Mouse (Mus musculus) megakaryocyte, embryonic 14.5 days (primary cell): ENCODE measurements around the gene Hgf. TPM values are rescaled to one million over a fixed set of nuclear protein-coding genes. Genes with fewer than 3 reads are reported as not detected.

Source experiments
- H3K27me3 ChIP-seq: replicated peaks from 2 replicates; pipeline ENCODE3; 2012; ENCODE audit warnings: inconsistent platforms
- H3K36me3 ChIP-seq: replicated peaks from 2 replicates; pipeline ENCODE3; 2012; ENCODE audit warnings: low read length, inconsistent platforms, mixed read lengths
- H3K4me1 ChIP-seq: 2 replicates; pipeline ENCODE4 v1.6.1; 2012; ENCODE audit warnings: inconsistent platforms
- H3K4me3 ChIP-seq: replicated peaks from 2 replicates; pipeline ENCODE3; 2012; ENCODE audit warnings: moderate library complexity, mild to moderate bottlenecking, inconsistent platforms
- H3K9me3 ChIP-seq: 2 replicates; pipeline ENCODE4 v1.6.1; 2012; ENCODE audit warnings: inconsistent platforms
- FLI1 ChIP-seq: IDR thresholded peaks from 2 replicates; pipeline ENCODE4 v1.6.1; 2012; ENCODE audit warnings: low read length, inconsistent platforms, mixed read lengths
- GATA1 ChIP-seq: IDR thresholded peaks from 3 replicates; pipeline ENCODE4 v1.6.1; 2012; ENCODE audit warnings: mixed read lengths, low read length, inconsistent platforms, borderline replicate concordance
- polyA plus RNA-seq: library from polyadenylated mRNA; stranded (reverse); fragments of >175 nt; gene quantifications from 2 replicates; pipeline ENCODE4 v1.2.3, GENCODE M21; 2012; ENCODE audit warnings: low replicate concordance; ENCODE audit not compliant: insufficient read depth

Gene Hgf
- polyA plus RNA-seq = 0.16 TPM in 1 of 2 replicates, not detected in the other

DNA sequence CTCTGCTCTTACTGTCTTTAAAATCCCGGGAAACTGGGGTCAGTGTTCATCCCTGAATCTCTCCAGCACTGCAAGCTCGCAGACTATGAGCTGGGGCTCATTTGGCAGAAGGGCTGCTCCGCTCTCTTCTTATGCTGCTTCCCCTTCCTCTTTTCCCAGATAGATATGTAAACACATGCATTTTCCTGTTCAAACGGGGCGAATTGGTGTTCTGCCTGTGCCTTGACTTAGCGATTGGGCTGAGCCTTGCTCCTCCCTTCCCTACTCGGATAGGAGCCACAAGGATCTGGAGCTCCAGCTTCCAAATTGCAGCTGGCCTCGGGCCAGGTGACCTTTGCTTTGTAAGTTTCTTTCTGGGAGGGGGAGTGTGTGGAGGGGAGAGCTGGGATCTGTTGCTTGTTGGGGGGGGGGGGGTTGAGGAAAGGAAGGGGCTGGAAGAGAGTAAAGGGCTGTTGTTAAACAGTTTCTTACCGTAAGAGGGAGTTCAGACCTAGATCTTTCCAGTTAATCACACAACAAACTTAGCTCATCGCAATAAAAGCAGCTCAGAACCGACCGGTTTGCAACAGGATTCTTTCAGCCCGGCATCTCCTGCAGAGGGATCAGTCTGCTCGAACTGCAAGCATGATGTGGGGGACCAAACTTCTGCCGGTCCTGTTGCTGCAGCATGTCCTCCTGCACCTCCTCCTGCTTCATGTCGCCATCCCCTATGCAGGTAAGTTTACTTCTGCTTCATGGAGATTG is at the start of gene Hgf:
Gene Hgf, plus strand, starts transcription at position 192 of the 744 bp plus-strand sequence.
- TF ChIP-seq GATA1 (no peak), FLI1 (no peak)
- H3K36me3 ChIP-seq = no peaks in the 10 kb centered on the region
- H3K27me3 ChIP-seq = no peaks in the 10 kb centered on the region
- H3K4me3 ChIP-seq = peak within 1 kb of the TSS; percentile 94
- H3K9me3 ChIP-seq = no peaks in the 10 kb centered on the region
- H3K4me1 ChIP-seq = peaks cover 35% of the 10 kb centered on the region

DNA sequence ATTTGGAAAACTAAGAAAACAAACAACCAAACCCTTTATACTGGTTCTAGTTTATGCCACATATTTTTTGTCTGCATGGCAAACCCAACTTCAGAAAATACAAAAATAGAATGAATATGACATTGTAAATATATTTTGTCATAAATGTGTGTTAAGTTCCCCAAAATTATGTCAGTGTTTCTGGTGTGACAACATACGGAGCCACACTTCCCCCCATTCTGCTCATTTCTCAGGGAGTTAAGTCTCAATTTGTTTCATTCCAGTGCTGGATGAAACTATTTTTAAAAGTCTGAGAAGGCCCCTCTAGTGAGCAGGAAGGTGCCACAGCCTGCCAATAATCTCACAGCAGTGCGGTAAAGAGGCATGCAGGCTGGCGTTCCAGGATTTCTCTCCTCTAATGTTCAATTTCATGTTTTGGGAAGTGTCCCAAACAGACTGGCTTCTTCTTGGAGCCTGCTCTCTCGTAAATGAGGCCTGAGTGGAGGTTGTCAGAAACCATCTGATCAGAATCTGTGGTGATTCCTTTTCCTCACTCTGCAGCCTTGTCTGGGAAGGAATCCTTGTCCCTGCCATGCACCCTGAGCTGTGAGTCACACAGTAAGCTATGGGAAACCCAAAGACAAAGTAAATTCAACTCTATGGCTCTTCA is 46.5 kb upstream of the Hgf start:
- TF ChIP-seq FLI1 (no peak), GATA1 (no peak)
- no peak overlapping the region for H3K4me3 ChIP-seq
- no peaks in the 10 kb centered on the region for H3K36me3 ChIP-seq
- no peaks in the 10 kb centered on the region for H3K27me3 ChIP-seq
- H3K9me3 ChIP-seq = no peaks in the 10 kb centered on the region
- peaks cover 11% of the 10 kb centered on the region for H3K4me1 ChIP-seq

GRCm38 (mm10) chr5:16531619-16532277 is 21.5 kb upstream of the Hgf start:
- H3K27me3 ChIP-seq = no peaks in the 10 kb centered on the region
- H3K4me3 ChIP-seq = no peak overlapping the region
- no peaks in the 10 kb centered on the region for H3K36me3 ChIP-seq
- TF ChIP-seq GATA1 (no peak), FLI1 (no peak)
- peaks cover 4% of the 10 kb centered on the region for H3K9me3 ChIP-seq
- no peaks in the 10 kb centered on the region for H3K4me1 ChIP-seq

DNA sequence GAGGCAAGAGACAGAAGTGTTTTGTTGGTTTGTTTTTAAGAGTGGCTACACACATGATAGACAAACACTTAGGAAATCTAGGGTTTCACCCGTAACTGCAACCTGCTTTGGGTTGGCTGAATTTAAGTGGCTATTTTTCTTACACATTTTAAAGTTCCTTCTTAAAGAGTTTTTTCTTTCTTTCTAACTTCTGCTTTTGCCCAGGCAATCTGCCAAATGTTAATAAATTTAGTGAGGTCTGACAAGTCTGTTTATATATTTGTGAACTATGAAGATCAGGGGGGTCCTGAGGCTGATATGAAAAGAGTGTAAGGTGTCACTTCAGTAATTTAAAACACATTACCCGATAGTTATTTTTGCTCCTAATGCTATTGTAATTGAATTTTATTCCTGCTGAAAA is 15.2 kb upstream of the Hgf start:
- H3K9me3 ChIP-seq = peaks cover 4% of the 10 kb centered on the region
- H3K36me3 ChIP-seq = no peaks in the 10 kb centered on the region

GRCm38 (mm10) chr5:16541561-16542116 is 11.7 kb upstream of the Hgf start:
- Histone ChIP-seq H3K9me3 (no peaks in the 10 kb centered on the region), H3K36me3 (no peaks in the 10 kb centered on the region), H3K4me3 (no peak overlapping the region), H3K4me1 (no peaks in the 10 kb centered on the region), H3K27me3 (no peaks in the 10 kb centered on the region)
- TF ChIP-seq FLI1 (no peak), GATA1 (no peak)

More for the DNA sequence above, 15.2 kb upstream of the Hgf start:
- no peak overlapping the region for H3K4me3 ChIP-seq
- no peaks in the 10 kb centered on the region for H3K27me3 ChIP-seq
- H3K4me1 ChIP-seq = no peaks in the 10 kb centered on the region
- no peak for TF ChIP-seq FLI1
- no peak for TF ChIP-seq GATA1

DNA sequence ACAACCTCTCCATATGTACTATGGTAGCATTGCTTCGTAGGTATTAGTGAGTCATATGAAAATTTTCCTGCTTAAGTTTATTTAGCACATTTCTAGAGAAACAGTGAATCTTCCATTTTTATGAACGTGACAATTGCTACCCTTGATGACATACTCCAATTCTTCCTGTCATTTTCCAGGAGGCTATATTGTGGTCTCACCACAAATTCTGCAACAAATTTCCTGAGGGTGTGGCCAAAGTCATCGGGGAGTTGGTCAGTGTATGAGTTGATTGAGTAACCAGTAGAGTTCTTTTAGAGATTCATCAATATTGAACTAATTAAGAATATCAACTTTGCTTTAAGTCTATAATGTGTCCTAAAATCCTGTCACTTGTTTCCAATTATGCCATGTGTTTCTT is 5.8 kb upstream of the Hgf start:
- Histone ChIP-seq H3K36me3 (no peaks in the 10 kb centered on the region), H3K4me1 (peaks cover 17% of the 10 kb centered on the region), H3K9me3 (no peaks in the 10 kb centered on the region), H3K4me3 (no peak overlapping the region), H3K27me3 (no peaks in the 10 kb centered on the region)
- TF ChIP-seq FLI1 = no peak
- no peak for TF ChIP-seq GATA1

DNA sequence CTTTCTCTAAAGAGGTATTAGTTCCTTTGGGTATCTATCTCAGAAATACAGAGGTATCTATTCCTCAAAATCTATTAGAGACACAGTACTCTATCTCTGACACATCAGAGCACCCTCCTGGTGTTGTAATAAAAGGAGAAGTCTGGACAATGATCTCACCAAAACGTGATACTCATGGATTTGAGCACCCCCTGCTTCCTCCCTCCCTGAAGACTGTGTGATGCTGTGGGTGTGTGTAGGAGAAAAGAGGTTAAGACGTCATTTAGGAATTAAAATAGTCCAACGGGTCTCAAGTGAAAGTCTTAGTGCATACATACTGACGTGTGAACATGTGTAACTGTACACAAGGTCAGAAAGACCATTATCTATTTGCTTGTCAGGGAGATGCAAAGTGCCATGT is 648 bp upstream of the Hgf start:
- peaks cover 37% of the 10 kb centered on the region for H3K4me1 ChIP-seq
- H3K9me3 ChIP-seq = no peaks in the 10 kb centered on the region

DNA sequence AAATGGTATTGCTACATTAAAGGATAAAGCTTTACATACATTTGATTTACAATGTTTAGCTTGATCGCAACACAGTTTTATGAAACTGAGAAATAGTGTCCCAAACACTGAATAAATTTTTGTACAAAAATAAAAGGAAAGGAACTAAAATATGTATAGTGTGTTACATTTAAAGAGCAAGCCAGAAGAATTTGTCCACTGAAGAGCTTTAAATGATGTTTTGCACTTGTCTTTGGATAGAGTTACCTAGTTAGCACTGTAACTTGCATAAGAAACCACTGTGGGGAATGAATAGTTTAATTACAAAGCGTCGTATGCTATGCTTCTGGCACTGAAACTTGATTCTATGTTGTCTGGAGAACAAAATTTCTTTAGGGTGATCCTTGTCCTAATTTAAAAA is 7.0 kb downstream of the Hgf start:
- Histone ChIP-seq H3K9me3 (no peaks in the 10 kb centered on the region), H3K36me3 (peaks cover 8% of the 10 kb centered on the region), H3K27me3 (no peaks in the 10 kb centered on the region), H3K4me3 (no peak overlapping the region), H3K4me1 (peaks cover 11% of the 10 kb centered on the region)
- no peak for TF ChIP-seq GATA1
- TF ChIP-seq FLI1 = no peak

More for the DNA sequence above, 648 bp upstream of the Hgf start:
- no peak for TF ChIP-seq GATA1
- no peak for TF ChIP-seq FLI1
- Histone ChIP-seq H3K27me3 (no peaks in the 10 kb centered on the region), H3K36me3 (no peaks in the 10 kb centered on the region), H3K4me3 (peak overlapping the region; percentile 94)

DNA sequence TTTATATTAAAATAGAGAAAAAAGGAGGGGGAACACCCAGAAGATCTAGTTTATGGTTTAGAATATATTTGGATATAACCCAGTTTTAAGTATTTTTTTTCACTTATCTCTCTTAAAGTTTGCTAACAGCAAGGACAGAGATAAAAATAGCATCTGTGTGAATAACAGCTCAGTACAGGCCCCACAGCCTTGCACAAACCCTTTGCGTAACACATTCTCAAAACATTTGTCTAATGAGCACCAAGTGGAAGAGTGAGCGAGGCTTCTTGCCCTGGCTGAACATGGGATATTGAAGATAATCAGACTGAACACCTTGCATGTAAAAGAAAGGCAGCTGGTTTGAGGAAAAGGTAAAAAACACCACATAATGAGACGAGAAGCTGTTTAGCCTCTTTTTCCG is 15.7 kb downstream of the Hgf start:
- no peak overlapping the region for H3K4me3 ChIP-seq
- H3K27me3 ChIP-seq = no peaks in the 10 kb centered on the region
- no peak for TF ChIP-seq FLI1
- no peak for TF ChIP-seq GATA1
- peaks cover 15% of the 10 kb centered on the region for H3K36me3 ChIP-seq
- H3K9me3 ChIP-seq = no peaks in the 10 kb centered on the region
- no peaks in the 10 kb centered on the region for H3K4me1 ChIP-seq
